Mouse (Mus musculus) liver, adult 2 months (tissue): ENCODE results near the gene Pfdn6. TPM values are rescaled to one million over a fixed set of nuclear protein-coding genes. Genes with fewer than 3 reads are reported as not detected.
A peak's percentile ranks its signal among the peaks of the same experiment; 100 is the strongest.

Experiments used
- DNase-seq: peaks from one replicate; pipeline ENCODE4 v3.0.0-alpha.2; 2011; ENCODE audit warnings: low read depth, low spot score; ENCODE audit errors: extremely low read depth
- H3K27ac ChIP-seq: fragments of 200-500 bp; replicated peaks from 2 replicates; pipeline ENCODE4 v1.5.1; 2012; ENCODE audit warnings: low read depth, mild to moderate bottlenecking, control low read depth, inconsistent platforms, low read length; ENCODE audit not compliant: insufficient read depth
- H3K27me3 ChIP-seq: fragments of 200-500 bp; 2 replicates; pipeline ENCODE4 v1.6.1; 2012; ENCODE audit warnings: mild to moderate bottlenecking, moderate library complexity, low read length, inconsistent platforms; ENCODE audit not compliant: control insufficient read depth, insufficient read depth
- H3K36me3 ChIP-seq: fragments of 200-500 bp; 2 replicates; pipeline ENCODE4 v1.6.1; 2012; ENCODE audit warnings: low read length, inconsistent platforms; ENCODE audit not compliant: control insufficient read depth, insufficient read depth
- H3K4me1 ChIP-seq: fragments of 200-500 bp; 2 replicates; pipeline ENCODE4 v1.6.1; 2011; ENCODE audit warnings: low read length; ENCODE audit not compliant: control insufficient read depth, insufficient read depth
- H3K4me3 ChIP-seq: fragments of 200-500 bp; 2 replicates; pipeline ENCODE4 v1.5.1; 2011; ENCODE audit warnings: low read depth, mild to moderate bottlenecking, control low read depth, low read length, moderate library complexity; ENCODE audit not compliant: insufficient read depth
- H3K79me2 ChIP-seq: fragments of 200-500 bp; 2 replicates; pipeline ENCODE4 v1.6.1; 2012; ENCODE audit warnings: inconsistent platforms, mild to moderate bottlenecking, low read length, moderate library complexity; ENCODE audit not compliant: control insufficient read depth, insufficient read depth
- H3K9ac ChIP-seq: fragments of 200-500 bp; 2 replicates; pipeline ENCODE4 v1.6.1; 2012; ENCODE audit warnings: low read depth, mild to moderate bottlenecking, control low read depth, inconsistent platforms, low read length
- CTCF ChIP-seq: fragments of 200-500 bp; IDR thresholded peaks from 2 replicates; pipeline ENCODE4 v1.5.1; 2011; ENCODE audit warnings: low read depth, low read length, control low read depth
- POLR2A ChIP-seq: fragments of 200-500 bp; IDR thresholded peaks from 2 replicates; pipeline ENCODE4 v1.6.1; 2011; ENCODE audit warnings: low read length, control low read depth; ENCODE audit not compliant: insufficient read depth; ENCODE audit errors: extremely low read depth
- WGBS: fragments of 180-500 bp; shearing (Covaris S2); methylation state at CpG from one replicate; pipeline ENCODE4 v1.1.7; 2018; 5-methylcytosine and 5-hydroxymethylcytosine counted together
- polyA plus RNA-seq: library from polyadenylated mRNA; depleted of rRNA; stranded (reverse); fragments of >200 nt; gene quantifications from 2 replicates; pipeline ENCODE4 v1.2.3, GENCODE M21; 2012
- total RNA-seq: library from RNA; depleted of rRNA; stranded (reverse); fragments of >200 nt; gene quantifications from 2 replicates; pipeline ENCODE4 v1.2.3, GENCODE M21; 2014

Pfdn6 gene
- total and polyA plus RNA-seq, 2 experiments: 15.5 to 40.8 TPM

- 0% methylated on average over 17 of the region's 17 CpGs for WGBS
- peak overlapping the region; percentile 86 for H3K9ac ChIP-seq
- H3K36me3 ChIP-seq: no peaks in the 10 kb centered on the region; the same call in 1 of the 2 replicates
- no peaks in the 10 kb centered on the region for H3K27me3 ChIP-seq
- H3K4me3 ChIP-seq: peak overlapping the region; percentile 78
- H3K4me1 ChIP-seq: peaks cover 17% of the 10 kb centered on the region
- peak overlapping the region; percentile 84 for H3K27ac ChIP-seq
- H3K79me2 ChIP-seq: peaks cover 3% of the 10 kb centered on the region; the same call in 1 of the 2 replicates
- peak; percentile 83 for TF ChIP-seq POLR2A
- no peak for TF ChIP-seq CTCF
- DNase-seq: peak; percentile 99
Measured at GRCm38 (mm10) chr17:33978631-33979031, 38.5 kb upstream of the Pfdn6 start.

GRCm38 (mm10) chr17:33977861-33978557 lies 37.9 kb upstream of the Pfdn6 start:
- 2% methylated on average over 57 of the region's 57 CpGs for whole genome bisulfite sequencing
- DNase-seq: no peak

GRCm38 (mm10) chr17:33973572-33973971 lies 33.4 kb upstream of the Pfdn6 start:
- no peak overlapping the region for H3K27ac ChIP-seq
- H3K79me2 ChIP-seq: peaks cover 3% of the 10 kb centered on the region; the same call in 1 of the 2 replicates
- TF ChIP-seq POLR2A (no peak), CTCF (no peak)
- no peaks in the 10 kb centered on the region; the same call in 1 of the 2 replicates for H3K36me3 ChIP-seq
- H3K4me1 ChIP-seq: peaks cover 6% of the 10 kb centered on the region
- WGBS: 71% methylated on average over 3 of the region's 3 CpGs
- DNase-seq: no peak
- H3K27me3 ChIP-seq: no peaks in the 10 kb centered on the region
- no peak overlapping the region for H3K4me3 ChIP-seq
- no peak overlapping the region for H3K9ac ChIP-seq

More at GRCm38 (mm10) chr17:33977861-33978557, 37.9 kb upstream of the Pfdn6 start:
- Histone ChIP-seq H3K36me3 (no peaks in the 10 kb centered on the region; the same call in 1 of the 2 replicates), H3K79me2 (peaks cover 3% of the 10 kb centered on the region; the same call in 1 of the 2 replicates), H3K4me1 (peaks cover 17% of the 10 kb centered on the region), H3K9ac (peak overlapping the region; percentile 86), H3K27me3 (no peaks in the 10 kb centered on the region), H3K4me3 (peak overlapping the region; percentile 78), H3K27ac (peak overlapping the region; percentile 65)
- TF ChIP-seq POLR2A (no peak), CTCF (no peak)

- Histone ChIP-seq H3K36me3 (no peaks in the 10 kb centered on the region; the same call in 1 of the 2 replicates), H3K27ac (no peak overlapping the region), H3K9ac (no peak overlapping the region), H3K4me3 (no peak overlapping the region), H3K4me1 (peaks cover 4% of the 10 kb centered on the region), H3K27me3 (no peaks in the 10 kb centered on the region), H3K79me2 (peaks cover 1% of the 10 kb centered on the region; the same call in 1 of the 2 replicates)
- TF ChIP-seq CTCF: no peak
- no peak for TF ChIP-seq POLR2A
- WGBS: 14% methylated on average over 1 of the region's 1 CpGs
- no peak for DNase-seq
Measured at GRCm38 (mm10) chr17:33972691-33973090, 32.5 kb upstream of the Pfdn6 start.

GRCm38 (mm10) chr17:33969394-33969793 lies 29.3 kb upstream of the Pfdn6 start:
- Histone ChIP-seq H3K27me3 (no peaks in the 10 kb centered on the region), H3K4me3 (no peak overlapping the region), H3K4me1 (peaks cover 3% of the 10 kb centered on the region; the same call in 1 of the 2 replicates), H3K9ac (no peak overlapping the region), H3K79me2 (no peaks in the 10 kb centered on the region), H3K36me3 (peaks cover 5% of the 10 kb centered on the region; the same call in 1 of the 2 replicates), H3K27ac (no peak overlapping the region)
- no peak for DNase-seq
- TF ChIP-seq CTCF: no peak
- TF ChIP-seq POLR2A: no peak
- 88% methylated on average over 4 of the region's 4 CpGs for WGBS

- 35% methylated on average over 5 of the region's 5 CpGs for WGBS
- H3K79me2 ChIP-seq: no peaks in the 10 kb centered on the region
- TF ChIP-seq POLR2A (no peak), CTCF (no peak)
- no peak overlapping the region for H3K9ac ChIP-seq
- DNase-seq: peak; percentile 65
- H3K4me1 ChIP-seq: peaks cover 3% of the 10 kb centered on the region; the same call in 1 of the 2 replicates
- H3K27ac ChIP-seq: no peak overlapping the region
- no peaks in the 10 kb centered on the region for H3K27me3 ChIP-seq
- no peak overlapping the region for H3K4me3 ChIP-seq
- peaks cover 5% of the 10 kb centered on the region; the same call in 1 of the 2 replicates for H3K36me3 ChIP-seq
Measured at GRCm38 (mm10) chr17:33968927-33969326, 28.8 kb upstream of the Pfdn6 start.
